Mouse (Mus musculus): Measurements from ENCODE around the gene Ccdc89. TPM values are rescaled to one million over a fixed set of nuclear protein-coding genes. Genes with fewer than 3 reads are reported as not detected.

Gene Ccdc89
- polyA plus RNA-seq, 1 experiment: 0.07 TPM

GRCm38 (mm10) chr7:90456149-90456844, 29.9 kb downstream of the Ccdc89 start:
- peak overlapping the region; percentile 80 for H3K4me3 ChIP-seq
- H3K27me3 ChIP-seq (ENCODE audit: control insufficient read depth, insufficient read depth, insufficient read length): no peaks in the 10 kb centered on the region
- H3K4me2 ChIP-seq (ENCODE audit: low read depth): peak overlapping the region; percentile 88
- H3K36me3 ChIP-seq (ENCODE audit: control insufficient read depth, insufficient read depth): peaks cover 34% of the 10 kb centered on the region
- H3K79me2 ChIP-seq (ENCODE audit: control insufficient read depth, insufficient read depth): peaks cover 19% of the 10 kb centered on the region
- H3ac ChIP-seq (ENCODE audit: control insufficient read depth, insufficient read length): peak overlapping the region; percentile 60
- TF ChIP-seq CEBPB (IDR thresholded peaks at IDR 0.05; ENCODE audit: insufficient read depth, poor library complexity, severe bottlenecking) (no peak), TCF3 (IDR thresholded peaks at IDR 0.05; ENCODE audit: insufficient read length, low read depth) (no peak), MYOD1 (IDR thresholded peaks at IDR 0.05; ENCODE audit: control insufficient read depth in 1 of 3, insufficient read length in 2 of 3, low read depth in 2 of 3) (no peak), MAX (IDR thresholded peaks at IDR 0.05; ENCODE audit: low read depth) (no peak), USF1 (IDR thresholded peaks at IDR 0.05; ENCODE audit: low read depth) (no peak), POLR2AphosphoS2 (IDR thresholded peaks at IDR 0.05; ENCODE audit: insufficient read length, low read depth) (peak; percentile 97), POLR2A (IDR thresholded peaks at IDR 0.05; ENCODE audit: insufficient read length, low read depth) (peak; percentile 36), TCF12 (IDR thresholded peaks at IDR 0.05; ENCODE audit: insufficient read depth, poor library complexity, severe bottlenecking) (no peak), SRF (IDR thresholded peaks at IDR 0.05; ENCODE audit: control insufficient read depth, insufficient read length, low read depth) (no peak), E2F4 (IDR thresholded peaks at IDR 0.05; ENCODE audit: insufficient read depth) (no peak), REST (IDR thresholded peaks at IDR 0.05; ENCODE audit: insufficient read depth, insufficient read length) (no peak)

- H3K79me2 ChIP-seq (ENCODE audit: control insufficient read depth, insufficient read depth): peaks cover 14% of the 10 kb centered on the region
- peak within 1 kb of the TSS; percentile 94 for H3K4me2 ChIP-seq (ENCODE audit: low read depth)
- TF ChIP-seq E2F4 (IDR thresholded peaks at IDR 0.05; ENCODE audit: insufficient read depth): no peak
- TF ChIP-seq REST (IDR thresholded peaks at IDR 0.05; ENCODE audit: insufficient read depth, insufficient read length): no peak
- TF ChIP-seq MYOG (IDR thresholded peaks at IDR 0.05; ENCODE audit: control insufficient read depth in 1 of 3, insufficient read depth in 1 of 3, insufficient read length in 2 of 3, low read depth in 2 of 3): peak in 1 of 3 experiments; percentile 36
- peak; percentile 50 for TF ChIP-seq SRF (IDR thresholded peaks at IDR 0.05; ENCODE audit: control insufficient read depth, insufficient read length, low read depth)
- TF ChIP-seq MAX (IDR thresholded peaks at IDR 0.05; ENCODE audit: low read depth): no peak
- peak; percentile 97 for TF ChIP-seq POLR2A (IDR thresholded peaks at IDR 0.05; ENCODE audit: insufficient read length, low read depth)
- peak; percentile 99 for TF ChIP-seq POLR2AphosphoS2 (IDR thresholded peaks at IDR 0.05; ENCODE audit: insufficient read length, low read depth)
- peak; percentile 90 for TF ChIP-seq USF1 (IDR thresholded peaks at IDR 0.05; ENCODE audit: low read depth)
- TF ChIP-seq CEBPB (IDR thresholded peaks at IDR 0.05; ENCODE audit: insufficient read depth, poor library complexity, severe bottlenecking): no peak
- no peak for TF ChIP-seq TCF3 (IDR thresholded peaks at IDR 0.05; ENCODE audit: insufficient read length, low read depth)
- peak in 1 of 3 experiments; percentile 40 for TF ChIP-seq MYOD1 (IDR thresholded peaks at IDR 0.05; ENCODE audit: control insufficient read depth in 1 of 3, insufficient read length in 2 of 3, low read depth in 2 of 3)
- no peak for TF ChIP-seq TCF12 (IDR thresholded peaks at IDR 0.05; ENCODE audit: insufficient read depth, poor library complexity, severe bottlenecking)
- H3K27me3 ChIP-seq (ENCODE audit: control insufficient read depth, insufficient read depth, insufficient read length): no peaks in the 10 kb centered on the region
- H3K4me3 ChIP-seq: peak within 1 kb of the TSS; percentile 80
- H3ac ChIP-seq (ENCODE audit: control insufficient read depth, insufficient read length): peak within 1 kb of the TSS; percentile 60
- H3K36me3 ChIP-seq (ENCODE audit: control insufficient read depth, insufficient read depth): peaks cover 29% of the 10 kb centered on the region
These were observed 30.6 kb downstream of the Ccdc89 start, which contains the start of gene Tmem126a for GRCm38 (mm10) chr7:90456845-90457468. Gene Tmem126a, minus strand, starts transcription at chr7:90457229.

GRCm38 (mm10) chr7:90457517-90457916, 31.1 kb downstream of the Ccdc89 start:
- Histone ChIP-seq H3K4me2 (ENCODE audit: low read depth) (peak overlapping the region; percentile 94), H3K27me3 (ENCODE audit: control insufficient read depth, insufficient read depth, insufficient read length) (no peaks in the 10 kb centered on the region), H3K79me2 (ENCODE audit: control insufficient read depth, insufficient read depth) (peaks cover 14% of the 10 kb centered on the region), H3K36me3 (ENCODE audit: control insufficient read depth, insufficient read depth) (peaks cover 24% of the 10 kb centered on the region), H3K4me3 (peak overlapping the region; percentile 80), H3ac (ENCODE audit: control insufficient read depth, insufficient read length) (peak overlapping the region; percentile 60)
- TF ChIP-seq SRF (IDR thresholded peaks at IDR 0.05; ENCODE audit: control insufficient read depth, insufficient read length, low read depth) (no peak), USF1 (IDR thresholded peaks at IDR 0.05; ENCODE audit: low read depth) (no peak), MYOD1 (IDR thresholded peaks at IDR 0.05; ENCODE audit: control insufficient read depth in 1 of 3, insufficient read length in 2 of 3, low read depth in 2 of 3) (no peak), TCF3 (IDR thresholded peaks at IDR 0.05; ENCODE audit: insufficient read length, low read depth) (no peak), MAX (IDR thresholded peaks at IDR 0.05; ENCODE audit: low read depth) (no peak), MYOG (IDR thresholded peaks at IDR 0.05; ENCODE audit: control insufficient read depth in 1 of 3, insufficient read depth in 1 of 3, insufficient read length in 2 of 3, low read depth in 2 of 3) (no peak), POLR2AphosphoS2 (IDR thresholded peaks at IDR 0.05; ENCODE audit: insufficient read length, low read depth) (no peak), E2F4 (IDR thresholded peaks at IDR 0.05; ENCODE audit: insufficient read depth) (no peak), TCF12 (IDR thresholded peaks at IDR 0.05; ENCODE audit: insufficient read depth, poor library complexity, severe bottlenecking) (no peak)

GRCm38 (mm10) chr7:90460330-90460729, 34.0 kb downstream of the Ccdc89 start:
- no peak for TF ChIP-seq POLR2A (IDR thresholded peaks at IDR 0.05; ENCODE audit: insufficient read length, low read depth)
- TF ChIP-seq MYOG (IDR thresholded peaks at IDR 0.05; ENCODE audit: control insufficient read depth in 1 of 3, insufficient read depth in 1 of 3, insufficient read length in 2 of 3, low read depth in 2 of 3): peak in 2 of 3 experiments; percentile 11 to 74
- no peak for TF ChIP-seq TCF3 (IDR thresholded peaks at IDR 0.05; ENCODE audit: insufficient read length, low read depth)
- TF ChIP-seq SRF (IDR thresholded peaks at IDR 0.05; ENCODE audit: control insufficient read depth, insufficient read length, low read depth): no peak
- no peak for TF ChIP-seq MAX (IDR thresholded peaks at IDR 0.05; ENCODE audit: low read depth)
- peak in 2 of 3 experiments; percentile 44 to 75 for TF ChIP-seq MYOD1 (IDR thresholded peaks at IDR 0.05; ENCODE audit: control insufficient read depth in 1 of 3, insufficient read length in 2 of 3, low read depth in 2 of 3)
- no peak for TF ChIP-seq USF1 (IDR thresholded peaks at IDR 0.05; ENCODE audit: low read depth)
- no peak for TF ChIP-seq CEBPB (IDR thresholded peaks at IDR 0.05; ENCODE audit: insufficient read depth, poor library complexity, severe bottlenecking)
- TF ChIP-seq REST (IDR thresholded peaks at IDR 0.05; ENCODE audit: insufficient read depth, insufficient read length): peak; percentile 76
- TF ChIP-seq TCF12 (IDR thresholded peaks at IDR 0.05; ENCODE audit: insufficient read depth, poor library complexity, severe bottlenecking): no peak
- TF ChIP-seq E2F4 (IDR thresholded peaks at IDR 0.05; ENCODE audit: insufficient read depth): no peak
- no peak for TF ChIP-seq POLR2AphosphoS2 (IDR thresholded peaks at IDR 0.05; ENCODE audit: insufficient read length, low read depth)
- no peak overlapping the region for H3K4me2 ChIP-seq (ENCODE audit: low read depth)
- no peaks in the 10 kb centered on the region for H3K27me3 ChIP-seq (ENCODE audit: control insufficient read depth, insufficient read depth, insufficient read length)

More at GRCm38 (mm10) chr7:90460330-90460729, 34.0 kb downstream of the Ccdc89 start:
- Histone ChIP-seq H3K36me3 (ENCODE audit: control insufficient read depth, insufficient read depth) (no peaks in the 10 kb centered on the region), H3ac (ENCODE audit: control insufficient read depth, insufficient read length) (no peak overlapping the region), H3K4me3 (no peak overlapping the region), H3K79me2 (ENCODE audit: control insufficient read depth, insufficient read depth) (peaks cover 14% of the 10 kb centered on the region)

Measured in myocyte (in vitro differentiated cells).